Mouse (Mus musculus) hindbrain, postnatal 0 days (tissue): Measurements from ENCODE around the gene Gstp1. TPM values are rescaled to one million over a fixed set of nuclear protein-coding genes. Genes with fewer than 3 reads are reported as not detected.
"Not testable (repeated sequence)": the region's sequence is repeated elsewhere in the genome, so short reads cannot be mapped to it uniquely, and the experiment has no call there.

Experiments
- ATAC-seq: fragments of 200-750 bp; cut with Nextera tagmentation; 2 replicates; pipeline ENCODE4 v1.8.0; 2017; ENCODE audit warnings: mild to moderate bottlenecking, moderate TSS enrichment, moderate library complexity
- DNase-seq: peaks from one replicate; pipeline ENCODE4 v3.0.0-alpha.2; 2015; ENCODE audit warnings: low spot score
- H3K27ac ChIP-seq: fragments of 300-500 bp; sonication (generic); 2 replicates; pipeline ENCODE4 v1.5.1; 2014; ENCODE audit warnings: mild to moderate bottlenecking
- H3K27me3 ChIP-seq: fragments of 300-500 bp; sonication (generic); 2 replicates; pipeline ENCODE4 v1.6.1; 2014; ENCODE audit warnings: low read length, mixed read lengths; ENCODE audit not compliant: insufficient read depth
- H3K36me3 ChIP-seq: fragments of 300-500 bp; sonication (generic); 2 replicates; pipeline ENCODE4 v1.6.1; 2014; ENCODE audit warnings: low read length, mixed read lengths; ENCODE audit not compliant: insufficient read depth
- H3K4me1 ChIP-seq: fragments of 300-500 bp; sonication (generic); 2 replicates; pipeline ENCODE4 v1.6.1; 2014; ENCODE audit warnings: antibody characterized with exemption, low read length, mixed read lengths; ENCODE audit not compliant: insufficient read depth
- H3K4me2 ChIP-seq: fragments of 300-500 bp; sonication (generic); 2 replicates; pipeline ENCODE4 v1.6.1; 2014; ENCODE audit warnings: low read depth, mild to moderate bottlenecking, low read length, moderate library complexity, mixed read lengths
- H3K4me3 ChIP-seq: fragments of 300-500 bp; sonication (generic); 2 replicates; pipeline ENCODE4 v1.5.1; 2014; ENCODE audit warnings: low read length
- H3K9ac ChIP-seq: fragments of 300-500 bp; sonication (generic); replicated peaks from 2 replicates; pipeline ENCODE4 v1.6.1; 2014; ENCODE audit warnings: mild to moderate bottlenecking, low read length, moderate library complexity, mixed read lengths
- H3K9me3 ChIP-seq: fragments of 300-500 bp; sonication (generic); 2 replicates; pipeline ENCODE4 v1.6.1; 2016; ENCODE audit warnings: low read length, mixed read lengths
- CTCF ChIP-seq: IDR thresholded peaks from 2 replicates; pipeline ENCODE4 v1.5.1; 2016; ENCODE audit warnings: antibody characterized with exemption, control low read depth, low read depth
- WGBS: fragments of 180-500 bp; shearing (Covaris S2); extraction: QIAGEN DNeasy Blood & Tissue Kit; methylation state at CpG from one replicate; pipeline ENCODE4 v1.1.7; 2014; 5-methylcytosine and 5-hydroxymethylcytosine counted together
- polyA plus RNA-seq: library from polyadenylated mRNA; unstranded; fragments of >200 nt; fragmentation: Nextera tagmentation; extraction: Ambion mirVana; gene quantifications from 2 replicates; pipeline ENCODE4 v1.2.1, GENCODE M21; 2015
- total RNA-seq: library from RNA; depleted of rRNA; stranded (reverse); fragments of >200 nt; gene quantifications from 2 replicates; pipeline ENCODE4 v1.2.3, GENCODE M21; 2014

Gene Gstp1
- total and polyA plus RNA-seq, 2 experiments from 2014 or later: 317 to 599 TPM

- Histone ChIP-seq H3K27me3 (no peaks in the 10 kb centered on the region), H3K9me3 (no peaks in the 10 kb centered on the region), H3K4me3 (no peak overlapping the region), H3K9ac (no peak overlapping the region), H3K36me3 (no peaks in the 10 kb centered on the region), H3K4me1 (no peaks in the 10 kb centered on the region), H3K4me2 (no peak overlapping the region), H3K27ac (no peak overlapping the region)
- DNase-seq (no peak), ATAC-seq (no peak)
- no peak for TF ChIP-seq CTCF
- 73% methylated on average over 15 of the region's 15 CpGs for WGBS
Observed at GRCm38 (mm10) chr19:4070311-4070710, 32.5 kb upstream of the Gstp1 start.

- no peak for TF ChIP-seq CTCF
- WGBS: 63% methylated on average over 15 of the region's 15 CpGs
Observed at GRCm38 (mm10) chr19:4068717-4069410, 31.1 kb upstream of the Gstp1 start.

DNA sequence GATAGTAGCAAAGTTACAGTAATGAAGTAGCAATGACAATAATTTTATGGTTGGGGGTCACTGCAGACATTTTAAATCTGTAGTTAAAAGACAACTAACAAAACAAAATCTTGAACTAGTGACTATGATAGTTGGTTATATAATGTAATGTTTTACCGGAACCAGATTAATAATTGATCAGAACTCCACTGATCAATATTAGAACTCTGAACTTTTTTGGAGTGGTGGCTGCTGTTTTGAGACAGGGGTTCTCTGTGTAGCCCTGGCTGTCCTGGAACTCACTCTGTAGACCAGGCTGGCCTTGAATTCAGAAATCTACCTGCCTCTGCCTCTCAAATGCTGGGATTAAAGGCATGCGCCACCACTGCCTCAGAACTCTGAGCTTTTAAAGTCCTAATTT, 30.5 kb upstream of the Gstp1 start:
- not testable (repeated sequence) for H3K4me2 ChIP-seq, H3K4me3 ChIP-seq, H3K27me3 ChIP-seq, H3K36me3 ChIP-seq, H3K4me1 ChIP-seq, H3K27ac ChIP-seq, H3K9ac ChIP-seq, DNase-seq, H3K9me3 ChIP-seq, ATAC-seq
- WGBS: 97% methylated on average over 2 of the region's 2 CpGs

More at GRCm38 (mm10) chr19:4068717-4069410, 31.1 kb upstream of the Gstp1 start:
- Histone ChIP-seq H3K27ac (no peak overlapping the region), H3K9ac (no peak overlapping the region), H3K4me1 (no peaks in the 10 kb centered on the region), H3K27me3 (no peaks in the 10 kb centered on the region), H3K9me3 (no peaks in the 10 kb centered on the region), H3K4me3 (no peak overlapping the region), H3K4me2 (no peak overlapping the region), H3K36me3 (no peaks in the 10 kb centered on the region)
- DNase-seq (no peak), ATAC-seq (no peak)

- no peaks in the 10 kb centered on the region for H3K27me3 ChIP-seq
- H3K9me3 ChIP-seq: no peaks in the 10 kb centered on the region
- no peaks in the 10 kb centered on the region for H3K4me1 ChIP-seq
- no peak overlapping the region for H3K4me3 ChIP-seq
- no peak overlapping the region for H3K4me2 ChIP-seq
- no peaks in the 10 kb centered on the region for H3K36me3 ChIP-seq
- no peak overlapping the region for H3K27ac ChIP-seq
- TF ChIP-seq CTCF: no peak
- DNase-seq (no peak), ATAC-seq (no peak)
- no peak overlapping the region for H3K9ac ChIP-seq
Observed at GRCm38 (mm10) chr19:4066877-4067276, 29.1 kb upstream of the Gstp1 start.

GRCm38 (mm10) chr19:4066280-4066679, 28.5 kb upstream of the Gstp1 start:
- Histone ChIP-seq H3K36me3 (no peaks in the 10 kb centered on the region), H3K4me2 (no peak overlapping the region), H3K4me1 (no peaks in the 10 kb centered on the region), H3K4me3 (no peak overlapping the region), H3K27ac (no peak overlapping the region), H3K9me3 (no peaks in the 10 kb centered on the region), H3K27me3 (no peaks in the 10 kb centered on the region), H3K9ac (no peak overlapping the region)
- ATAC-seq (no peak), DNase-seq (no peak)
- WGBS: 78% methylated on average over 6 of the region's 6 CpGs
- TF ChIP-seq CTCF: no peak

- not testable (repeated sequence) for H3K4me3 ChIP-seq, H3K4me1 ChIP-seq, H3K4me2 ChIP-seq, DNase-seq, H3K27me3 ChIP-seq, H3K9ac ChIP-seq, H3K36me3 ChIP-seq, H3K27ac ChIP-seq, ATAC-seq, H3K9me3 ChIP-seq
- WGBS: 70% methylated on average over 3 of the region's 11 CpGs
Observed at GRCm38 (mm10) chr19:4064501-4064900, 26.7 kb upstream of the Gstp1 start.

GRCm38 (mm10) chr19:4063357-4063756, 25.6 kb upstream of the Gstp1 start:
- 90% methylated on average over 2 of the region's 4 CpGs for WGBS
- H3K4me1 ChIP-seq, H3K9ac ChIP-seq, H3K36me3 ChIP-seq, H3K9me3 ChIP-seq, H3K4me2 ChIP-seq, H3K27me3 ChIP-seq, ATAC-seq, DNase-seq, H3K4me3 ChIP-seq, H3K27ac ChIP-seq: not testable (repeated sequence)
